Mouse (Mus musculus) intestine, postnatal 0 days (tissue): ENCODE data around the gene Pard3. TPM values are rescaled to one million over a fixed set of nuclear protein-coding genes. Genes with fewer than 3 reads are reported as not detected.

ENCODE experiments used
- ATAC-seq: fragments of 200-750 bp; cut with Nextera tagmentation; 2 replicates; pipeline ENCODE4 v1.8.0; 2017; ENCODE audit warnings: mild to moderate bottlenecking, moderate TSS enrichment, moderate library complexity
- H3K27ac ChIP-seq: fragments of 300-500 bp; sonication (generic); 2 replicates; pipeline ENCODE4 v1.5.1; 2014; ENCODE audit warnings: mild to moderate bottlenecking, low read depth, low read length, moderate library complexity
- H3K27me3 ChIP-seq: fragments of 300-500 bp; sonication (generic); replicated peaks from 2 replicates; pipeline ENCODE4 v1.6.1; 2014; ENCODE audit warnings: low read length, mixed read lengths; ENCODE audit not compliant: control insufficient read depth, insufficient read depth
- H3K36me3 ChIP-seq: fragments of 300-500 bp; sonication (generic); 2 replicates; pipeline ENCODE4 v1.6.1; 2014; ENCODE audit warnings: mild to moderate bottlenecking, moderate library complexity; ENCODE audit not compliant: control insufficient read depth, insufficient read depth
- H3K4me1 ChIP-seq: fragments of 300-500 bp; sonication (generic); replicated peaks from 2 replicates; pipeline ENCODE4 v1.6.1; 2014; ENCODE audit warnings: antibody characterized with exemption, low read length, mixed read lengths; ENCODE audit not compliant: control insufficient read depth, insufficient read depth
- H3K4me2 ChIP-seq: fragments of 300-500 bp; sonication (generic); replicated peaks from 2 replicates; pipeline ENCODE4 v1.6.1; 2014; ENCODE audit warnings: low read depth, mild to moderate bottlenecking, moderate library complexity
- H3K4me3 ChIP-seq: fragments of 300-500 bp; sonication (generic); 2 replicates; pipeline ENCODE4 v1.5.1; 2014; ENCODE audit warnings: low read depth, low read length
- H3K9ac ChIP-seq: fragments of 300-500 bp; sonication (generic); 2 replicates; pipeline ENCODE4 v1.6.1; 2014; ENCODE audit warnings: mild to moderate bottlenecking, low read depth, low read length
- H3K9me3 ChIP-seq: fragments of 300-500 bp; sonication (generic); 2 replicates; pipeline ENCODE4 v1.6.1; 2016; ENCODE audit warnings: mixed run types; ENCODE audit not compliant: control insufficient read depth
- CTCF ChIP-seq: sonication (generic); IDR thresholded peaks from 2 replicates; pipeline ENCODE4 v1.5.1; 2016; ENCODE audit warnings: low read depth, mild to moderate bottlenecking, control low read depth, antibody characterized with exemption, moderate library complexity
- WGBS: fragments of 180-500 bp; shearing (Covaris S2); extraction: QIAGEN DNeasy Blood & Tissue Kit; methylation state at CpG from one replicate; pipeline ENCODE4 v1.1.7; 2014; 5-methylcytosine and 5-hydroxymethylcytosine counted together
- polyA plus RNA-seq: library from polyadenylated mRNA; unstranded; fragments of >200 nt; fragmentation: Nextera tagmentation; extraction: Ambion mirVana; gene quantifications from 2 replicates; pipeline ENCODE4 v1.2.1, GENCODE M21; 2015

Gene Pard3
- polyA plus RNA-seq, 1 experiment from 2014 or later, result 12.5 TPM

DNA sequence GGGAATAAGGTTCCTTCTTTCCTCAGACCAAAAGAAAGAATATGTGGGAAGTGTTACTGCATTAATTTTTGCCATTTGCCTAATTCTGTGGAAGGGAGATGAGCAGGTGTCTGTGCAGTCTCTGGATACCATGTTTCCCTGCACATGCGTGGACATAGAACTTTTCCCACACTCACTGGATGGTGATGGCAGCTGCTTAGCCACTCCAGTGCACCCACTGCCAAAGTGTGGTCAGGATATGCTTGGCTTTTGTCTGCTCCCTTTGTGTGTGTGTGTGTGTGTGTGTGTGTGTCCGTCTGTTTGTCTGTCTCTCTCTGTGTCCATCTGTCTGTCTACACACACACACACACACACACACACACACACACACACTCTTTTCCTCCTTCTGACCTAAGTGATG, 119.8 kb downstream of the Pard3 start:
- no peak for TF ChIP-seq CTCF
- no peak overlapping the region for H3K4me3 ChIP-seq
- no peak overlapping the region for H3K9ac ChIP-seq
- H3K27ac ChIP-seq, result no peak overlapping the region
- peak; percentile 13; the same call in 1 of the 2 replicates for ATAC-seq
- no peak overlapping the region for H3K4me2 ChIP-seq
- no peaks in the 10 kb centered on the region for H3K9me3 ChIP-seq
- H3K36me3 ChIP-seq, result no peaks in the 10 kb centered on the region
- no peaks in the 10 kb centered on the region for H3K4me1 ChIP-seq
- H3K27me3 ChIP-seq, result no peaks in the 10 kb centered on the region
- WGBS, result 43% methylated on average over 2 of the region's 2 CpGs

DNA sequence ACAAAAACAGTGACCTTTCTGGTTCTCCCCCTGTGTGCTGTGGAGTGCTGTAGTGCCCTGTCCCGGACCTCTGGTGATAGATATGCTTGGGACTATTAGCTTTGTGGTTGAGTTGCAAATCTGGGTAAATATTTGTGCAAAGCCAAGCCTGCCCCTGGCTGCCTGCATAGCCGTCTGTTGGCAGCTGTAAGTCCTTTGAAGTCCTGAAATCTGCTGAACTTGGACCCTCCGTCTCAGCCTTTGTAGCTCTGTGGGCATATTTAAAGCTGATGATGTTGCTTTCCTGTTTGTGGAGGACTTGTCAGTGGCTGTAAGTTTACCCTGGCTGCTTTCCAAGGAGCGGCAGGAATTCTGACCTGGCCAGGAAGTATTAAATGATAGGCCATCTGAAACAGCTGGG, 120.3 kb downstream of the Pard3 start:
- no peaks in the 10 kb centered on the region for H3K9me3 ChIP-seq
- no peak overlapping the region; the same call in 1 of the 2 replicates for H3K9ac ChIP-seq
- no peaks in the 10 kb centered on the region for H3K27me3 ChIP-seq
- H3K36me3 ChIP-seq, result no peaks in the 10 kb centered on the region
- H3K4me1 ChIP-seq, result no peaks in the 10 kb centered on the region
- WGBS, result 11% methylated on average over 4 of the region's 4 CpGs
- ATAC-seq, result peak; percentile 41
- H3K27ac ChIP-seq, result no peak overlapping the region
- no peak for TF ChIP-seq CTCF
- H3K4me2 ChIP-seq, result no peak overlapping the region
- no peak overlapping the region for H3K4me3 ChIP-seq

DNA sequence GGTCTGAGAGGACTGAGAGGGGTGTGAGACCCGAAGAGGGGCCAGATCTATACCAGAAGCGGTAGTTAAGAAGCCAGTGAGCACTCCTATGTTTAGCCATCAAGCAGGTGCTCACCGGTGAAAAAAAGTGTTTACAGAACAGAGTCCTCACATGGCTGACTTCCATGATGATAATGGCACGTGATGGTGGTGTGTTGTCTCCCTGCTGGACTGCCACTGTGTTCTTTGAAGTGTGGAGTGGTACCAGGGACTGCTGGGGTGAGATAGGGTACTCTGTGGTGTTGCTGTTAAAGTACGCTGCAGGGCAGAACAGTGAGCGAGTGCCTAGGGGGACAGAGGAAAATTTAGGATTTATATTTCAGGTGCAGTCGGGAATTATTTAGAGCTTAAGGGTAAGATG, 122.2 kb downstream of the Pard3 start:
- no peak for ATAC-seq
- H3K4me1 ChIP-seq, result no peaks in the 10 kb centered on the region

GRCm38 (mm10) chr8:127188671-127189070, 125.0 kb downstream of the Pard3 start:
- no peak for ATAC-seq
- Histone ChIP-seq H3K4me1 (no peaks in the 10 kb centered on the region), H3K9me3 (no peaks in the 10 kb centered on the region), H3K27ac (no peak overlapping the region), H3K9ac (no peak overlapping the region), H3K27me3 (no peaks in the 10 kb centered on the region), H3K4me3 (no peak overlapping the region), H3K36me3 (no peaks in the 10 kb centered on the region), H3K4me2 (no peak overlapping the region)
- no peak for TF ChIP-seq CTCF

More for the DNA sequence above, 122.2 kb downstream of the Pard3 start:
- Histone ChIP-seq H3K4me2 (no peak overlapping the region), H3K9ac (no peak overlapping the region), H3K36me3 (no peaks in the 10 kb centered on the region), H3K4me3 (no peak overlapping the region), H3K27me3 (no peaks in the 10 kb centered on the region), H3K9me3 (no peaks in the 10 kb centered on the region), H3K27ac (no peak overlapping the region)
- 56% methylated on average over 7 of the region's 7 CpGs for WGBS
- no peak for TF ChIP-seq CTCF

DNA sequence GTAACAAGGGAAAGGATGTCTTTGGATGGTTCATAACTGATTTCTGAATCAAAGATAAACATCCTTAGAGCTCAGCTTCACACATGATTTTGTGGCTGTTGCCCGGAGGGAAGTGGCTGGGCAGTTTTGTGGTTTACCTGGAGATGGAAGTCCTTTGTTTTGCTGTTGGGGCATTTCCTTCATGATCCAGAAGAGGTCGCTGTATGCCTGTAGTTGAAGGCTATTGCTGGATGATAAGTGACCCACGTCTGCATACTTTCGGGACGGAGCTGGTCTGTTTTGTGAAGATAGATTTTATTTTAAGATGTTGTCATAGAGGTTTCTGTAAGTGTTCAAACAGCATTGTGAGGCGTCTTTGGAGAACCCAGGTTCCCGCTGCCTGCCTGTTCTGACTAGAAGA, 126.7 kb downstream of the Pard3 start:
- Histone ChIP-seq H3K9ac (no peak overlapping the region), H3K27ac (no peak overlapping the region), H3K27me3 (no peaks in the 10 kb centered on the region), H3K4me1 (no peaks in the 10 kb centered on the region), H3K36me3 (no peaks in the 10 kb centered on the region), H3K4me3 (no peak overlapping the region), H3K9me3 (no peaks in the 10 kb centered on the region), H3K4me2 (no peak overlapping the region)
- TF ChIP-seq CTCF, result peak; percentile 82
- no peak for ATAC-seq
- 37% methylated on average over 7 of the region's 7 CpGs for WGBS

GRCm38 (mm10) chr8:127191387-127191786, 127.7 kb downstream of the Pard3 start:
- no peaks in the 10 kb centered on the region for H3K4me1 ChIP-seq
- no peak overlapping the region for H3K4me3 ChIP-seq
- no peak for ATAC-seq
- H3K9ac ChIP-seq, result no peak overlapping the region
- H3K36me3 ChIP-seq, result no peaks in the 10 kb centered on the region
- H3K27ac ChIP-seq, result no peak overlapping the region
- no peaks in the 10 kb centered on the region for H3K9me3 ChIP-seq
- 44% methylated on average over 5 of the region's 5 CpGs for WGBS
- TF ChIP-seq CTCF, result peak; percentile 93
- no peak overlapping the region for H3K4me2 ChIP-seq
- no peaks in the 10 kb centered on the region for H3K27me3 ChIP-seq

- TF ChIP-seq CTCF, result no peak
- 56% methylated on average over 6 of the region's 6 CpGs for WGBS
Observed at GRCm38 (mm10) chr8:127191824-127192223, 128.1 kb downstream of the Pard3 start.

More at GRCm38 (mm10) chr8:127191824-127192223, 128.1 kb downstream of the Pard3 start:
- Histone ChIP-seq H3K4me2 (no peak overlapping the region), H3K4me3 (no peak overlapping the region), H3K27ac (no peak overlapping the region), H3K9ac (no peak overlapping the region), H3K4me1 (no peaks in the 10 kb centered on the region), H3K9me3 (no peaks in the 10 kb centered on the region), H3K27me3 (no peaks in the 10 kb centered on the region), H3K36me3 (no peaks in the 10 kb centered on the region)
- ATAC-seq, result no peak
